Mouse (Mus musculus): Measurements from ENCODE around the gene Rdh12. TPM values are rescaled to one million over a fixed set of nuclear protein-coding genes. Genes with fewer than 3 reads are reported as not detected.

Rdh12 gene
- total and polyA plus RNA-seq, 2 experiments from 2014 or later = 0.56 to 1.4 TPM

DNA sequence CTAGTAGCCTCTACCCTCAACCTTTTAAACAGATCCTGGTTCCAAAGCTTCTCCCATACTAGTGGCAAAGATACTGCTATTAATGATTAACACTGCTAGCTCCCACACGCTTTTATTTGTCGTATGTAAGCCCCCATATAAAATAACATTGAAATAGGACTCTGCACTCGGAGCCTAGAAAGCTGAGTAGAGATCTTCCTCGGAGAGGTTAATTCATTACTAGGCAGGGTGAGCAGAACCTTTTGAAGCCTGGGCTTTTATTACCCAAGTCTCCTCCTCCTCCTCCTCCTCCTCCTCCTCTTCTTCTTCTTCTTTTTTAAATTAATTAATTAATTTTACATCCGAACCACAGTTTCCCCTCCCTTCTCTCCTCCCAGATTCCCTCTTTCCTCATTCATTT lies 8.8 kb downstream of the Rdh12 start:
- no peak for DNase-seq (ENCODE audit: low spot score)
- no peak overlapping the region for H3K4me2 ChIP-seq (ENCODE audit: low read depth, low read length)
- 72% methylated on average over 5 of the region's 5 CpGs for WGBS
- no peak overlapping the region for H3K4me3 ChIP-seq (ENCODE audit: low read depth, low read length)
- H3K4me1 ChIP-seq (ENCODE audit: control insufficient read depth, insufficient read depth) = no peaks in the 10 kb centered on the region
- no peaks in the 10 kb centered on the region for H3K27me3 ChIP-seq (ENCODE audit: control insufficient read depth, insufficient read depth, low read length)
- no peaks in the 10 kb centered on the region for H3K36me3 ChIP-seq (replicated peaks; ENCODE audit: control insufficient read depth, insufficient read depth, low read length)
- H3K9ac ChIP-seq (replicated peaks; ENCODE audit: low read depth, low read length) = no peak overlapping the region
- H3K27ac ChIP-seq (ENCODE audit: low read depth) = no peak overlapping the region
- no peaks in the 10 kb centered on the region for H3K9me3 ChIP-seq (replicated peaks; ENCODE audit: control insufficient read depth, low read length)
- TF ChIP-seq EP300 (IDR thresholded peaks at IDR 0.05; ENCODE audit: low read depth) = no peak
- no peak for TF ChIP-seq CTCF (IDR thresholded peaks at IDR 0.05; ENCODE audit: low read depth)
- ATAC-seq (ENCODE audit: insufficient read depth, low read depth) = no peak

DNA sequence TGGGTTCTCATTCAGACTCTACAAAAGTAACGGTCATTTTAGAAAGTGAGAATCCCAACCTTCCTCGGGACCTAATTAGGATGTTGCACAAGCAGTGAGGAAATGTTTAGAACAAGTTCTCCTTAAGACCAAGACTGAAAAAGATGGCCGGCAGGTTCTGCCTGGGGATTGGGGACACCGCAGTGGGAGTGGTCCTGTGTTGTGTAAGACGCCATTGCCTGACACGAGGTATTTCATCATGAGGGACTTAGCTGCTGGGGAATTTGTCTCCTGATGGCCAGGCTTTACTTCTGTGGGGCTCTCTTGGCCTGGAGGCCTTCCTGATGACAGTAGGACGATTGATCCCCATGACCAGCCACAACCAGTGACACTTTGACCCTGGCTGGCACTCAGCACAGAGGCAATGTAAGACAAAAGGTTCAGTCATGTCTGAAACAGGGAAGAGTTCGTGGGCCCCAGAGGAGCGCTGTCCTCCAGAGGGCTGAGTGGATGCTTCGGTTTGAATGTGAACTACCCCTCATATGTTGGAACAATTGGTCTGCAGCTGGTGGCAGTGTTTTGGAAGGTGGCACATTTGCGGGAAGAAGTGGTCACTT lies 26.9 kb downstream of the Rdh12 start:
- Histone ChIP-seq H3K36me3 (replicated peaks; ENCODE audit: control insufficient read depth, insufficient read depth, low read length) (peaks cover 56% of the 10 kb centered on the region), H3K9ac (replicated peaks; ENCODE audit: low read depth, low read length) (no peak overlapping the region), H3K4me2 (ENCODE audit: low read depth, low read length) (no peak overlapping the region), H3K27ac (ENCODE audit: low read depth) (no peak overlapping the region), H3K4me3 (ENCODE audit: low read depth, low read length) (no peak overlapping the region), H3K4me1 (ENCODE audit: control insufficient read depth, insufficient read depth) (no peaks in the 10 kb centered on the region), H3K9me3 (replicated peaks; ENCODE audit: control insufficient read depth, low read length) (0 out of 2 replicates have a peak, but pooled peaks cover 3% of the 10 kb centered on the region), H3K27me3 (ENCODE audit: control insufficient read depth, insufficient read depth, low read length) (no peaks in the 10 kb centered on the region)
- WGBS = 82% methylated on average over 11 of the region's 11 CpGs
- no peak for ATAC-seq (ENCODE audit: insufficient read depth, low read depth)
- no peak for TF ChIP-seq EP300 (IDR thresholded peaks at IDR 0.05; ENCODE audit: low read depth)
- TF ChIP-seq CTCF (IDR thresholded peaks at IDR 0.05; ENCODE audit: low read depth) = no peak
- no peak for DNase-seq (ENCODE audit: low spot score)

GRCm38 (mm10) chr12:79241985-79242384 lies 33.3 kb downstream of the Rdh12 start:
- H3K4me1 ChIP-seq (ENCODE audit: control insufficient read depth, insufficient read depth) = no peaks in the 10 kb centered on the region
- 82% methylated on average over 2 of the region's 2 CpGs for WGBS
- H3K36me3 ChIP-seq (replicated peaks; ENCODE audit: control insufficient read depth, insufficient read depth, low read length) = peaks cover 95% of the 10 kb centered on the region
- no peak overlapping the region for H3K4me2 ChIP-seq (ENCODE audit: low read depth, low read length)
- ATAC-seq (ENCODE audit: insufficient read depth, low read depth) (no peak), DNase-seq (ENCODE audit: low spot score) (no peak)
- H3K9me3 ChIP-seq (replicated peaks; ENCODE audit: control insufficient read depth, low read length) = no peaks in the 10 kb centered on the region
- no peak for TF ChIP-seq EP300 (IDR thresholded peaks at IDR 0.05; ENCODE audit: low read depth)
- TF ChIP-seq CTCF (IDR thresholded peaks at IDR 0.05; ENCODE audit: low read depth) = no peak
- H3K27ac ChIP-seq (ENCODE audit: low read depth) = no peak overlapping the region
- H3K4me3 ChIP-seq (ENCODE audit: low read depth, low read length) = no peak overlapping the region
- H3K27me3 ChIP-seq (ENCODE audit: control insufficient read depth, insufficient read depth, low read length) = no peaks in the 10 kb centered on the region
- no peak overlapping the region for H3K9ac ChIP-seq (replicated peaks; ENCODE audit: low read depth, low read length)

GRCm38 (mm10) chr12:79242921-79243320 lies 34.2 kb downstream of the Rdh12 start:
- H3K4me3 ChIP-seq (ENCODE audit: low read depth, low read length) = no peak overlapping the region
- peaks cover 93% of the 10 kb centered on the region for H3K36me3 ChIP-seq (replicated peaks; ENCODE audit: control insufficient read depth, insufficient read depth, low read length)
- H3K27me3 ChIP-seq (ENCODE audit: control insufficient read depth, insufficient read depth, low read length) = no peaks in the 10 kb centered on the region
- H3K9me3 ChIP-seq (replicated peaks; ENCODE audit: control insufficient read depth, low read length) = no peaks in the 10 kb centered on the region
- no peak for DNase-seq (ENCODE audit: low spot score)
- H3K4me2 ChIP-seq (ENCODE audit: low read depth, low read length) = no peak overlapping the region
- 51% methylated on average over 6 of the region's 6 CpGs for WGBS
- no peak for TF ChIP-seq EP300 (IDR thresholded peaks at IDR 0.05; ENCODE audit: low read depth)
- no peak for TF ChIP-seq CTCF (IDR thresholded peaks at IDR 0.05; ENCODE audit: low read depth)
- no peak overlapping the region for H3K9ac ChIP-seq (replicated peaks; ENCODE audit: low read depth, low read length)
- H3K27ac ChIP-seq (ENCODE audit: low read depth) = no peak overlapping the region
- no peaks in the 10 kb centered on the region for H3K4me1 ChIP-seq (ENCODE audit: control insufficient read depth, insufficient read depth)
- ATAC-seq (ENCODE audit: insufficient read depth, low read depth) = no peak

- 91% methylated on average over 3 of the region's 3 CpGs for WGBS
- TF ChIP-seq CTCF (IDR thresholded peaks at IDR 0.05; ENCODE audit: low read depth) (no peak), EP300 (IDR thresholded peaks at IDR 0.05; ENCODE audit: low read depth) (no peak)
These were observed 39.4 kb downstream of the Rdh12 start for GRCm38 (mm10) chr12:79248110-79248509.

More at GRCm38 (mm10) chr12:79248110-79248509, 39.4 kb downstream of the Rdh12 start:
- DNase-seq (ENCODE audit: low spot score) = no peak
- Histone ChIP-seq H3K27ac (ENCODE audit: low read depth) (no peak overlapping the region), H3K9ac (replicated peaks; ENCODE audit: low read depth, low read length) (no peak overlapping the region), H3K36me3 (replicated peaks; ENCODE audit: control insufficient read depth, insufficient read depth, low read length) (peaks cover 89% of the 10 kb centered on the region), H3K9me3 (replicated peaks; ENCODE audit: control insufficient read depth, low read length) (no peaks in the 10 kb centered on the region), H3K4me1 (ENCODE audit: control insufficient read depth, insufficient read depth) (no peaks in the 10 kb centered on the region), H3K27me3 (ENCODE audit: control insufficient read depth, insufficient read depth, low read length) (no peaks in the 10 kb centered on the region), H3K4me2 (ENCODE audit: low read depth, low read length) (no peak overlapping the region), H3K4me3 (ENCODE audit: low read depth, low read length) (no peak overlapping the region)
- ATAC-seq (ENCODE audit: insufficient read depth, low read depth) = no peak
